Mouse (Mus musculus): ENCODE measurements at regions not wholly inside any gene's neighbourhood (a gene's known extent, or its start where the extent isn't known, plus 50 kb on each side); places are given as distances from the start of the nearest gene placed in this dataset.
A peak's percentile ranks its signal among the peaks of the same experiment; 100 is the strongest.

- peak; percentile 72 for ATAC-seq (replicated peaks; ENCODE audit: insufficient number of reproducible peaks, low FRiP score, low TSS enrichment, poor library complexity, severe bottlenecking)
Measured at GRCm38 (mm10) chr12:8844748-8845147, 73.6 kb downstream of the Sdc1 start.

GRCm38 (mm10) chr12:8845443-8845842 lies 74.3 kb downstream of the Sdc1 start:
- ATAC-seq (replicated peaks; ENCODE audit: insufficient number of reproducible peaks, low FRiP score, low TSS enrichment, poor library complexity, severe bottlenecking): no peak

GRCm38 (mm10) chr12:8846425-8847226 lies 74.8 kb upstream of the Laptm4a start:
- no peak for ATAC-seq (replicated peaks; ENCODE audit: insufficient number of reproducible peaks, low FRiP score, low TSS enrichment, poor library complexity, severe bottlenecking)

- ATAC-seq (replicated peaks; ENCODE audit: insufficient number of reproducible peaks, low FRiP score, low TSS enrichment, poor library complexity, severe bottlenecking): no peak
Measured at GRCm38 (mm10) chr12:8847227-8847857, 74.1 kb upstream of the Laptm4a start.

- ATAC-seq (replicated peaks; ENCODE audit: insufficient number of reproducible peaks, low FRiP score, low TSS enrichment, poor library complexity, severe bottlenecking): no peak
Measured at GRCm38 (mm10) chr12:8847858-8848383, 73.5 kb upstream of the Laptm4a start.

- ATAC-seq (replicated peaks; ENCODE audit: insufficient number of reproducible peaks, low FRiP score, low TSS enrichment, poor library complexity, severe bottlenecking): no peak
Measured at GRCm38 (mm10) chr12:8853858-8854257, 67.6 kb upstream of the Laptm4a start.

GRCm38 (mm10) chr12:8854401-8854800 lies 67.1 kb upstream of the Laptm4a start:
- no peak for ATAC-seq (replicated peaks; ENCODE audit: insufficient number of reproducible peaks, low FRiP score, low TSS enrichment, poor library complexity, severe bottlenecking)

- ATAC-seq (replicated peaks; ENCODE audit: insufficient number of reproducible peaks, low FRiP score, low TSS enrichment, poor library complexity, severe bottlenecking): no peak
Measured at GRCm38 (mm10) chr12:8855119-8855518, 66.3 kb upstream of the Laptm4a start.

GRCm38 (mm10) chr12:8856051-8856543 lies 65.4 kb upstream of the Laptm4a start:
- no peak for ATAC-seq (replicated peaks; ENCODE audit: insufficient number of reproducible peaks, low FRiP score, low TSS enrichment, poor library complexity, severe bottlenecking)

- ATAC-seq (replicated peaks; ENCODE audit: insufficient number of reproducible peaks, low FRiP score, low TSS enrichment, poor library complexity, severe bottlenecking): no peak
Measured at GRCm38 (mm10) chr12:8857308-8857707, 64.2 kb upstream of the Laptm4a start.

GRCm38 (mm10) chr12:8858748-8859147 lies 62.7 kb upstream of the Laptm4a start:
- 0 out of 2 replicates have a peak, but pooled peaks have one; percentile 15 for ATAC-seq (replicated peaks; ENCODE audit: insufficient number of reproducible peaks, low FRiP score, low TSS enrichment, poor library complexity, severe bottlenecking)

- no peak for ATAC-seq (replicated peaks; ENCODE audit: insufficient number of reproducible peaks, low FRiP score, low TSS enrichment, poor library complexity, severe bottlenecking)
Measured at GRCm38 (mm10) chr12:8859588-8859987, 61.9 kb upstream of the Laptm4a start.

GRCm38 (mm10) chr12:8864830-8865229 lies 56.6 kb upstream of the Laptm4a start:
- peak; percentile 77 for ATAC-seq (replicated peaks; ENCODE audit: insufficient number of reproducible peaks, low FRiP score, low TSS enrichment, poor library complexity, severe bottlenecking)

GRCm38 (mm10) chr12:8865250-8865649 lies 56.2 kb upstream of the Laptm4a start:
- ATAC-seq (replicated peaks; ENCODE audit: insufficient number of reproducible peaks, low FRiP score, low TSS enrichment, poor library complexity, severe bottlenecking): no peak; the same call in 1 of the 2 replicates

- ATAC-seq (replicated peaks; ENCODE audit: insufficient number of reproducible peaks, low FRiP score, low TSS enrichment, poor library complexity, severe bottlenecking): no peak
Measured at GRCm38 (mm10) chr12:8867104-8867503, 54.4 kb upstream of the Laptm4a start.

- no peak for ATAC-seq (replicated peaks; ENCODE audit: insufficient number of reproducible peaks, low FRiP score, low TSS enrichment, poor library complexity, severe bottlenecking)
Measured at GRCm38 (mm10) chr12:8868690-8869089, 52.8 kb upstream of the Laptm4a start.

- ATAC-seq (replicated peaks; ENCODE audit: insufficient number of reproducible peaks, low FRiP score, low TSS enrichment, poor library complexity, severe bottlenecking): no peak
Measured at GRCm38 (mm10) chr12:8869190-8869589, 52.3 kb upstream of the Laptm4a start.
